Mouse (Mus musculus): ENCODE measurements around the gene Kcna6. TPM values are rescaled to one million over a fixed set of nuclear protein-coding genes. Genes with fewer than 3 reads are reported as not detected.

Kcna6 gene
- polyA plus RNA-seq, 1 experiment from 2014 or later, result not detected

DNA sequence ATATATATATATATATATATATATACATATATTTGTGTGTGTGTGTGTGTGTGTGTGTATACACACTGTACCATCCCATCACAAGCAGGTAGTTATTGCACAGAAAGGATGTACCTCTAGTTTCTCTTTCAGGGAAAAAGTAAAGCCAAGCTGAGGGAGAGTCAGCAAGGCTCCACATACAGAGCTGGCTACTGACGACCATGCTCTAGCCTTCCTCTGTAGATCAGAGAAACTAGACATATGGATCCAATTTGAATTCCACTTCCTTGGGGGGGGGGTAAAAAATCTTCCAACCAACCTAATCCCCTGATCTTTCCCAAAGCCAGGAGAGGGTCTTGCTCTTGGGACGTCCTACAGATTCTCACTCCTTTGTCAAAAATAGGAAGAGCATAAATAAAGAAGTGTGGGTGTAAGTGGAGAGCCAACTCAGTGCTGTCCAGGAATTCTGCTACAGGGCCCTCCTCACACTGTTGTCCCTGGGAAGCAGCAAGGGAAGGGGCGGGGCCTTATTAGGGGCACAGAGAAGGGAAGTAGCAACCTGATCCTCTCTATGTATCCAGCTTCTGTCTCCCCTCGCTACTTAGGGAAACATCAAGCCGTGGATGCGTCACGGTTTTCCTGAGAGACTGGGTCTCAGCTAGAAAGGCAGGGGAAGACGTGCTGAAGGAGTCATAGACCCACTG lies 15.4 kb upstream of the Kcna6 start:
- no peaks in the 10 kb centered on the region for H3K79me2 ChIP-seq (ENCODE audit: inconsistent target)
- 72% methylated on average over 8 of the region's 8 CpGs for WGBS (ENCODE audit: missing documents)
- no peak overlapping the region for H3K27ac ChIP-seq
- no peak overlapping the region for H3K4me3 ChIP-seq (ENCODE audit: inconsistent target)
- H3K36me3 ChIP-seq (ENCODE audit: inconsistent target), result no peaks in the 10 kb centered on the region

DNA sequence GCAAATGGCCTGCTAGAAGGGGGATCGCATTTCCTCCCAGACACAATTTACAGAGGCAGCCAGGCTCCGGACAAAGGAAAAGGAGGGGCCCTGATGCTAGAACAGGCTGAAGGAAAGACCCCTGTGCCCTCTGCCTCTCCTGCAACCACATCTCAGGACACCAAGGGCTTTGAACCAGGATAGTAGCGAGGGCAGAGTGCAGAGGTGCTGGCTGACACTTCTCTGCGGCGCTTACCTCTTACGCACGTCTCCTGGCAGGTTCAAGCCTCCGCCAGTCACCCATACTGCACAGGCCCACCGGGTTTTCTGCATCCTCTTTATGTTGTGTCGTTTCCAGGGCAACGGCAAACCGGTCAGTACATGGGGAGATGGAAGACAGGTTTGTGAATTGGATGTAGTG lies 12.0 kb upstream of the Kcna6 start:
- Histone ChIP-seq H3K4me3 (ENCODE audit: inconsistent target) (no peak overlapping the region), H3K27ac (no peak overlapping the region), H3K36me3 (ENCODE audit: inconsistent target) (no peaks in the 10 kb centered on the region), H3K79me2 (ENCODE audit: inconsistent target) (no peaks in the 10 kb centered on the region)
- WGBS (ENCODE audit: missing documents), result 48% methylated on average over 12 of the region's 12 CpGs

DNA sequence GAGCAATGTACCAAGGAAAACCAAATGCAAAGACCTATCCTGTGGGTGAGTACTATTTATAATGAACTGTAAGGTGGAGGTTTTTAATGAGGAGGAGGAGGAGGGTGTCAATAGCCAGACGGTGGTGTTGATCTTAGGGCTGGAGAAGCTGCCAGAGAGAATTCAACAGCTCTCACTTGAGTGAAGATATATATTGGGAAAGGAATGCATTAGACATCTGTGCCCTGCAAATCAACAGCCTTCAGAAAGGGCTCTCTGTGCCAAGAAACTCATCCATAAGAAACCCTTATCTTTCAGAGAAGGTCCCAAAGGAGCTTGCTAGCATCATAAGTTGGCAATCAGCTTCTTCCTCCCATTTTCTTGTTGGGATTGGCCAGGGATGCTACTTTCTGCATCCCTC lies 5.4 kb upstream of the Kcna6 start:
- Histone ChIP-seq H3K27ac (no peak overlapping the region), H3K79me2 (ENCODE audit: inconsistent target) (no peaks in the 10 kb centered on the region), H3K4me3 (ENCODE audit: inconsistent target) (no peak overlapping the region), H3K36me3 (ENCODE audit: inconsistent target) (no peaks in the 10 kb centered on the region)
- 100% methylated on average over 1 of the region's 1 CpGs for WGBS (ENCODE audit: missing documents)

DNA sequence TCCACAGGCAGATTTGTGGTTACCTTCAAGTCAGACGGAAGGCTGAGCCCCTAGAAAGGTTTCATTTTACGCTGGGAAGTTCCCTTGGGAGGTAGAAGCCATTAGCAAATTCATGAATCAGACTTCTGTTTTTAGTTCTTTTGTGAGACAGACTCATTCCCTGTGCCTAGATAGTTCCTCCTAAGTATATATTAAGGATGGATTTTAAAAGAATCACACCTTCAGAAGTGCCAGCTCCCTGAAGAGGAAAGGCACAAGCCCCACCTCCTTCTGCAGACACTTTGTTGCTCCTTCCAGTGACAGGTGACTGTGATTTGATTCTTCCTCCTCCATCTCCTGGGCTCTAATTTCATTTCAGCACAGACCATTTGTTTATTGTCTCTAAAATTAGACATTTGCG lies 2.1 kb upstream of the Kcna6 start:
- no peaks in the 10 kb centered on the region for H3K79me2 ChIP-seq (ENCODE audit: inconsistent target)
- no peak overlapping the region for H3K4me3 ChIP-seq (ENCODE audit: inconsistent target)
- 57% methylated on average over 3 of the region's 3 CpGs for WGBS (ENCODE audit: missing documents)
- H3K27ac ChIP-seq, result no peak overlapping the region
- H3K36me3 ChIP-seq (ENCODE audit: inconsistent target), result no peaks in the 10 kb centered on the region

DNA sequence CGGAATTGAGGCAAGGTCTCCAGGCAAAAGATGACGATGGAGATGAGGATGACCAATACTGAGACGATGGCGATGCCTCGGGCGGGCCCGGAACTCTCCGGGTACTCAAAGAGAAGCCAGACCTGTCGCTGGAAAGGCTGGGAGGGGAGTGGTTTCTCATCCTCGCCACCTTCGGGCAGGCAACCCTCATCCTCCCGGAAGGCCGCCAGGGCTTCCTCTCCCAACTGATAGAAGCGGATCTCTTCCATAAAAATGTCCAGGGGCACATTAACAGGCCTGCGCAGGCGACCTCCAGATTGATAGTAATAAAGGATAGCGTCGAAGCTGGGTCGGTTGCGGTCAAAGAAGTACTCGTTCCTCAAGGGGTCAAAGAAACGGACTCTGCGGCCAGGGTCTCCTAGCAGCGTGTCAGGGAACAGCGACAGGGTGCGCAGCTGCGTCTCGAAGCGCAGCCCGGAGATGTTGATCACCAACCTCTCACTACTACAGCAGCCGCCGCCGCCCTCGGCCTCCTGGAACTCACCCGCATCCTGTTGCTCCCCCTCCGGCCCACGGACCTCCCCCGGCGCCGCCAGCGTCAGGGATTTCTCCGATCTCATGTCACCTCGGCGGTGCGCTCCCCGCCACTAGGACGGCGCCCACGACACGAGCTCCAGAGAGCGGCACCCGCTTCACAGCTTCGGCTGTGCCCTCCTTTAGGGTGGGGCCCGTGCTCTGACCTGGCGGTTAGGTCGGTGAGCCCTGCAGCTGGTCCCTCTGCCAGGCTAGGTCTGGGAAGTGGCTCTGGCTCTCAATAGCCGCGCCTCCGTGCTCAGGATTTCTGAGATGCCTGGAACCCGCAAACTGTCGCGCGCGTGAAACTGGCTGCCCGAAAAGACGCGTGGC lies 906 bp downstream of the Kcna6 start:
- Histone ChIP-seq H3K36me3 (ENCODE audit: inconsistent target) (no peaks in the 10 kb centered on the region), H3K79me2 (ENCODE audit: inconsistent target) (no peaks in the 10 kb centered on the region), H3K27ac (no peak overlapping the region), H3K4me3 (ENCODE audit: inconsistent target) (no peak overlapping the region)
- WGBS (ENCODE audit: missing documents), result 2% methylated on average over 67 of the region's 67 CpGs

DNA sequence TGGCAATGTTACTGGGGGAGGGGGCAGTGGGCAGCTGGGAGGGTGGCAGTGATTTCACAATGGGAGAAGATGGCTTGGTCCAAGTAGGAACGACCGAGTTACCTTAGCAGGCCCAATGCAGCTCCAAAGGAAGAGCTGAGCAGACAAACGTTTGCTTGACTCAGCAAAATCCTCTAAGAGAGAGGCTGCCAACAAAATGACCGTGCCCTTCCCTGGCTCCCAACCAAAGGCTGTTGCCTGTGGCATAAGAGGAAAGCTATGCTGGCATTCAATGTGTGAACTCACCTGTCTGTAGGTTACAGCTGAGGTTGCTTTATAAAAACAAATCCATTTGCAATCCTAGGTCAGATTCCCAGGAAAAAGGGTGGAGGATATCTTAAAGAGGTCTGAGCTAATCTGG lies 3.5 kb downstream of the Kcna6 start:
- WGBS (ENCODE audit: missing documents), result 69% methylated on average over 4 of the region's 4 CpGs
- no peak overlapping the region for H3K4me3 ChIP-seq (ENCODE audit: inconsistent target)

DNA sequence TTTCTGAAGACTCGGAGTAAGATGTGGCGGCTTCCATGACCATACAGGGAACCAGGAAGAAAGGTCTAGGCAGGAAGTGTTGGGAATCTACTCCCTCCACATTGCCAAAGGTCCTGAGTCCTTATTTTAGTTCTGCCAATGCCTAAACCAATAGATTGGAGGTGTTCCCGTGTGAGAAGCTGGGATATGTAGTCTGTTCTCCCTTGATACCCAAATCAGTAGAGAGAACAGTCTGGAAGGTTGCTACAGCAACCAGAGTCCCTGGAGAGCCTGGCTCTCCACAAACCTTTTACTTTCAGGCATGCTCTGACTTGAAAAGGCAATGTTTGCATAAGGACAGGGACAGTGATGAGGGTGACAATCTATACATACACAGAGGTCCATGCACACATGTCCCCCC lies 4.7 kb downstream of the Kcna6 start:
- Histone ChIP-seq H3K36me3 (ENCODE audit: inconsistent target) (no peaks in the 10 kb centered on the region), H3K79me2 (ENCODE audit: inconsistent target) (no peaks in the 10 kb centered on the region), H3K27ac (no peak overlapping the region), H3K4me3 (ENCODE audit: inconsistent target) (no peak overlapping the region)
- WGBS (ENCODE audit: missing documents), result 74% methylated on average over 3 of the region's 3 CpGs

More for the DNA sequence above, 3.5 kb downstream of the Kcna6 start:
- Histone ChIP-seq H3K36me3 (ENCODE audit: inconsistent target) (no peaks in the 10 kb centered on the region), H3K79me2 (ENCODE audit: inconsistent target) (no peaks in the 10 kb centered on the region), H3K27ac (no peak overlapping the region)

DNA sequence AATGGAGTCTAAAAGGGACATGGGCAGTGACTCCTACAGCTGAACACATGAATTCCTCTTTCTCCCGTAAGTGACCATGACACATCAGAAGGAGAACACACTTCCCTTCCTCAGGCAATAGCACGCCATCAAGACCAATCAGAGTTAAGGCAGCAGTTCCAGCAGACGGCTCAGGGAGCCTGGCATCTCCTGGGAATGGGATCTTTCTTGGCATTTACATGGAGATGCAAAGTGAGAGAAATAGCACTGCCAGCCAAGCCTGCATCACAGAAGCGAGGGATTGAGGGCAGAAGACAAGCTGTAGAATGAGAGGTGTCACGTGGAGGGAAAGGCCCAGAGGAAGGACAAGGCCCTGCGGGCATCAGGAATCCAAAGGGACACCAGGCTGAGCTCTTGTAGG lies 7.8 kb downstream of the Kcna6 start:
- no peak overlapping the region for H3K4me3 ChIP-seq (ENCODE audit: inconsistent target)
- WGBS (ENCODE audit: missing documents), result 65% methylated on average over 6 of the region's 6 CpGs
- no peaks in the 10 kb centered on the region for H3K79me2 ChIP-seq (ENCODE audit: inconsistent target)
- H3K36me3 ChIP-seq (ENCODE audit: inconsistent target), result no peaks in the 10 kb centered on the region
- H3K27ac ChIP-seq, result no peak overlapping the region

DNA sequence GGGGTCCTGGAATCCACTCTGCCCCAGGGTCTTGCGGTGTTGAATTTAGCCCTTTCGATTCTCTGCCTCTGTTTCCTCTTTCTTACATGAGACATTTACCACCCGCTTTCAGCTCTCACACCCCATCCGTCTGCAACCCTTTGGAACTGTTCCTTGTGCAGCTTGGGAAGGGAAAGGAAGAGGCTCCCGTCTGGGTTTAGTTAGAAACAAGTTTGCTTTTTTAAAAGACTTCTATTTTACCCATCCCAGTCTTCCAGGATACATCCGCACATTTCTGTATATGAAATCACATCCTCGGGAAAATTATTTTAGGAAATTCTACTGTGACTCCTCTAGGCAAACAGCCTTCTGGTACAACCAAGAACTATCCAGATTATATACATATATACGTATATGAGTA lies 11.7 kb downstream of the Kcna6 start:
- Histone ChIP-seq H3K79me2 (ENCODE audit: inconsistent target) (no peaks in the 10 kb centered on the region), H3K27ac (no peak overlapping the region), H3K4me3 (ENCODE audit: inconsistent target) (no peak overlapping the region), H3K36me3 (ENCODE audit: inconsistent target) (no peaks in the 10 kb centered on the region)
- 86% methylated on average over 7 of the region's 8 CpGs for WGBS (ENCODE audit: missing documents)

DNA sequence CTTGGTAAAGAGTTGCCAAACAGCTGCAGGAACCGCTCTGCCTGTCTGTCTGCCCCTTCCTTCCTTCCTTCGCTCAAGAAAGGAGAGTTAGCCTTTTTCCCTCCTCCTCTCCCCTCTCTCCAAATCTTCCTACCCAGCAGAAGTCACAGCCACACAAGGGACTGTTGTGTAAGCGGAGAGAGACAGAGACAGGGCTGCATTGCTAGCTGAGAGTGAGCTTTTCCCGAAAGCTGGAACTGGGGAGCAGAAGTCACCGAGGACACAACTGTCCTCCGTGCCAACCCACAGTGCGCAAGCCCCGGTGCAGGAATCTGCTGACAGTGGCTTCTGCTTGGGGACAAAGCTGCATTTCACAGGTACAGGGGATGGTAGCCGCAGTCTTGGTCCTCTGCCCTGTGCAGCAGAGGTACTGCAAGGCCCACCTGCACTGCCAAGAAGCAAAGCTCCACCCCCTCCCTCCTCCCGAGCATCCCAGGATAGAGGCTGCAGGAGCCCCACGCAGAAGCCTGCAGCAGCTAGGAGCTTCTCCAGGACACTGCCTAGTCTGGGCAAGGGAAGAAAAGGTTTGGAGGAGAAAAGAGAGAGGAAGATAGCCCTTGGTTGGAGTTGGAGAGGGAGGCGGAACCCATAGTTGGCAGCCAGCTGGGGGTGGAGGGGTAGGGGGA lies 21.9 kb downstream of the Kcna6 start:
- H3K36me3 ChIP-seq (ENCODE audit: inconsistent target), result no peaks in the 10 kb centered on the region
- 79% methylated on average over 12 of the region's 12 CpGs for WGBS (ENCODE audit: missing documents)
- H3K27ac ChIP-seq, result no peak overlapping the region
- no peaks in the 10 kb centered on the region for H3K79me2 ChIP-seq (ENCODE audit: inconsistent target)
- H3K4me3 ChIP-seq (ENCODE audit: inconsistent target), result no peak overlapping the region

DNA sequence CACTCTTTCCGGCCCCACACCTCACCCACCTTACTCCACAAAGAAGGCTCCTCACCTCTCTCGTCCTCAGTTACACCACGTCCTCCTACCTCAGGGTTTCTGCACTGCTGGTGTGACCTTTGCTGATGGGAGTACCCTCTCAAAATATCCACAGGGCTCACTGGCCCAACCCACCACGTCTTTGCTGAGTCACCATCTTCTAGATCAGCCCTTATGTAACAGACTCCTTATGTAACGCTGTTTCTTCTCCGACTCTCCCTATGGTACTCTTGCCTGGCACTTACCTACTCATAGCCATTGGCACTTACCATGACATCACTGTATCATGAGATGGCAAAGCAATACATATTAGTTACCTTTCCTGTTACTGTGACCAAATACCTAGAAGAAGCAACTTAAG lies 27.9 kb downstream of the Kcna6 start:
- H3K4me3 ChIP-seq (ENCODE audit: inconsistent target), result no peak overlapping the region
- no peaks in the 10 kb centered on the region for H3K79me2 ChIP-seq (ENCODE audit: inconsistent target)
- WGBS (ENCODE audit: missing documents), result 49% methylated on average over 6 of the region's 6 CpGs
- H3K36me3 ChIP-seq (ENCODE audit: inconsistent target), result no peaks in the 10 kb centered on the region
- no peak overlapping the region for H3K27ac ChIP-seq

DNA sequence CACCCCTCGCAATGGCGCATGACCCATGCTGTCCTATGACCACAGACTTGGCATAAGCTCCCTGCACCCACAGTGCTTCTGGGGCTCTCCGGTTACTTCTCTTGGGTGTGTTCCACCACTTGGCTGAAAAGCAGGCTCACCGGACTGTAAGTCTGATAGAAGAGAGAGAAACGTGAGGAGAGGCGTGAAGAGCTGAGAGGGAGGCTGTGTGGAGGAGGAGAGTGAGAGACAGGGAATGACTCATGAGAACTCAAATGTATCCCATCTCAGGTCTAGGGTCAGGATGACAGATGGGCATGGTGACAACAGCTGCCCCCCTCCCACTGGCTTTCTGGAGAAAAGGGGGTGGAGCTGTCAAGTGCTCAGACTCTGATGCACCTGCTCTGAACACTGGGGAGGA lies 34.5 kb downstream of the Kcna6 start:
- WGBS (ENCODE audit: missing documents), result 57% methylated on average over 6 of the region's 6 CpGs
- H3K36me3 ChIP-seq (ENCODE audit: inconsistent target), result no peaks in the 10 kb centered on the region
- H3K4me3 ChIP-seq (ENCODE audit: inconsistent target), result no peak overlapping the region
- H3K27ac ChIP-seq, result no peak overlapping the region
- H3K79me2 ChIP-seq (ENCODE audit: inconsistent target), result no peaks in the 10 kb centered on the region

DNA sequence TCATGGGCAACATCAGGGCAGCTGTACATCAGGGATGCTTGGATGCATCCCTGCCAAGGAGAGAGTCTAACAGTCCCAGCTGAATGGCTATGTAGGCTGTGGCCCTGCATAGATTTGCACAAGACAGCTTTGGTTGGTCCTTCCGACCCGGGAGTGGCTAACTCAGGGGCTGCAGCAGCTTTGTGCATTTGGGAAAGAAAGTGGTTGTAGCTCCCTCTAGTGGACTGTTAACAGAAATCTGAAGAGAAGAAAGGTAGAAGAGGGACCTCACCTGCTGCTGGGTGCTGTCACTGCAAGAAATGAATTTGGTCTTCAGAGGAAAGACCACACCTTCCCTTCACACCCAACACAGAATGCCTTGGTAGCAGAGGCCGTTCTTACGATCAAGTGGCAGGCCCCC lies 36.0 kb downstream of the Kcna6 start:
- no peaks in the 10 kb centered on the region for H3K36me3 ChIP-seq (ENCODE audit: inconsistent target)
- H3K27ac ChIP-seq, result no peak overlapping the region
- no peak overlapping the region for H3K4me3 ChIP-seq (ENCODE audit: inconsistent target)
- 22% methylated on average over 4 of the region's 4 CpGs for WGBS (ENCODE audit: missing documents)
- no peaks in the 10 kb centered on the region for H3K79me2 ChIP-seq (ENCODE audit: inconsistent target)

DNA sequence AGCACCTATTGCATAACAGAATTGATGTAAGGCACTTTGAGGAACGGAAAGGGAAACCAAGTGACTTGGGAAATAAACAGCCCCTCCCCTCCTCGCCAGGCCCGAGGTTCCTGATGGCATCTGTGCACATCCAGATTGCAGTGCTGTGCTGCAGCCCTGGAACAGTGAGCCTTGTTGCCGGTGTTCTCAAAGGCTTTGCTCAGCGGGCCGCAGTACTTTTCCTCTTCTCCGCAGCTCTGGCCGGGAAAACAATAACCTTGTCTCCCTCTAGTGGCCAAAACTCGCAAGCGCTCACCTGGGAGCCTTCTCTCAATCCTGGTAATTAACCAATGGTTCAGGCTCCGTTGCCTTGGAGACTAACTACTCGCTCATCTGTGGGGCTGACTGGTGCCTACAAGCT lies 38.4 kb downstream of the Kcna6 start:
- 2% methylated on average over 12 of the region's 12 CpGs for WGBS (ENCODE audit: missing documents)
- Histone ChIP-seq H3K4me3 (ENCODE audit: inconsistent target) (peak overlapping the region; percentile 16; the same call in 1 of the 2 replicates), H3K79me2 (ENCODE audit: inconsistent target) (no peaks in the 10 kb centered on the region), H3K36me3 (ENCODE audit: inconsistent target) (no peaks in the 10 kb centered on the region), H3K27ac (no peak overlapping the region)

DNA sequence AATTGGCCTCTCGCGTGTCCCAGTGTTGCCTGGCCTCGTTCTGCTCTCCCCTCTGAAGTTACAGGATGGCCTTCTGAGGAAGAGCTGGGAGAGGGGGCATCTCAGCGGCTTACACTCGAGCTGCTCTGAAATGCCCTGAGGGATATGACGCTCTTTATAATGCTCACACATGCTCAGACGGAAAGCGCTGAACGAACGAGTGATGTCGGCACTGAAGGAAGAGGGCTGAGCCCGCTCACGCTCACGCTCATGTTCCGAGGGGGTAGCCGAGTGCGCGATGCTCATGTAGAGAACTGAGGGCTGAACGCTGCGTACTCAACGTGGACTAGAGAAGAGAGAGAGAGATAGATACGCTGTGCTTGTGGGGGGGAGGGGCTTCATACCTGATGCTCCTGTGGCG lies 39.3 kb downstream of the Kcna6 start:
- Histone ChIP-seq H3K27ac (no peak overlapping the region), H3K36me3 (ENCODE audit: inconsistent target) (no peaks in the 10 kb centered on the region), H3K79me2 (ENCODE audit: inconsistent target) (no peaks in the 10 kb centered on the region), H3K4me3 (ENCODE audit: inconsistent target) (no peak overlapping the region)
- WGBS (ENCODE audit: missing documents), result 82% methylated on average over 23 of the region's 23 CpGs

Measured in macrophage (primary cell).